ENCODE assay signal across 8 mouse cellular contexts in the genomic region with DNA sequence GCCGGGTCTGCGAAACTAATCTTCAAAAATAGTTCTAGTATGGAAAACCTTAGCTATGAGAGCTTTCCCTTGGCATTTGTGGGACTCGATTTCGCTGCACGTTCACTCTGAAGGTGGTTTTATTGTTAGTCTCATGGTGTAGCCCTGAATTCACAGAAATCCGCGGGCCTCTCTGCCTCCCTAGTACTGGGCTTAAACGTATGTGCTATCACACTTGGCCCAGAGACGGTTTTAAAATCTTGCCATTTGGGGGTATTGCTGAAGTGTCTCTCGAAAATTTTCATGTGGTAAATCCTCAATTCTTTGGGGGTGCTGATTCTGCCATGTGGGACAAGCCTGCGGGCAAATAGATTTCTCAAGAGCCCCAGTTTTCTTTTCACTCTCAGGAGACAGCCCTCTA. TPM values are rescaled to one million over a fixed set of nuclear protein-coding genes. Genes with fewer than 3 reads are reported as not detected.
DNase-seq lines count a peak whose midpoint lies in the region; ATAC-seq and TF ChIP-seq lines count a peak whose summit lies in the region.

No protein-coding gene starts in this region.

- DNase-seq in heart, adult 18-20 months, result no peak
- no peak for DNase-seq in G1E (ENCODE audit: low spot score)
- DNase-seq in liver, embryonic 13.5 days, result peak; percentile 13
- DNase-seq in stomach, postnatal 0 days (ENCODE audit: low spot score), result peak; percentile 19
- no peak for DNase-seq in adrenal gland, adult 18-20 months (ENCODE audit: low spot score in 2 of 2)

- no peaks in the 10 kb centered on the region for H3K9me3 ChIP-seq in heart, embryonic 13.5 days
- no peaks in the 10 kb centered on the region for H3K9me3 ChIP-seq in G1E (replicated peaks)
- no peaks in the 10 kb centered on the region for H3K9me3 ChIP-seq in forebrain, embryonic 13.5 days (replicated peaks)
- no peaks in the 10 kb centered on the region for H3K9me3 ChIP-seq in liver, embryonic 13.5 days (replicated peaks)
- no peaks in the 10 kb centered on the region for H3K9me3 ChIP-seq in stomach, postnatal 0 days (ENCODE audit: control insufficient read depth, low read length)

- peak overlapping the region; percentile 88 for H3K9ac ChIP-seq in heart, embryonic 13.5 days
- H3K9ac ChIP-seq in forebrain, embryonic 13.5 days, result peak overlapping the region; percentile 82
- H3K9ac ChIP-seq in liver, embryonic 13.5 days, result peak overlapping the region; percentile 77
- peak overlapping the region; percentile 83 for H3K9ac ChIP-seq in stomach, postnatal 0 days (ENCODE audit: low read length)

- H3K27ac ChIP-seq in heart, embryonic 13.5 days (replicated peaks), result peak overlapping the region; percentile 56
- H3K27ac ChIP-seq in forebrain, embryonic 13.5 days, result peak overlapping the region; percentile 54; the same call in 1 of the 2 replicates
- peak overlapping the region; percentile 70 for H3K27ac ChIP-seq in liver, embryonic 13.5 days
- peak overlapping the region; percentile 53; the same call in 1 of the 2 replicates for H3K27ac ChIP-seq in stomach, postnatal 0 days (replicated peaks)

- 6% methylated on average over 11 of the region's 11 CpGs for WGBS in heart, embryonic 13.5 days
- WGBS in forebrain, embryonic 13.5 days, result 3% methylated on average over 11 of the region's 11 CpGs
- WGBS in liver, embryonic 13.5 days (ENCODE audit: insufficient replicate concordance), result 3% methylated on average over 11 of the region's 11 CpGs
- 6% methylated on average over 11 of the region's 11 CpGs for WGBS in stomach, postnatal 0 days

- ATAC-seq in heart, embryonic 13.5 days (ENCODE audit: extremely low read depth, insufficient number of reproducible peaks, low FRiP score, low TSS enrichment), result no peak
- no peak for ATAC-seq in G1E (ENCODE audit: extremely low read depth, insufficient number of reproducible peaks, low FRiP score, poor library complexity, severe bottlenecking)
- ATAC-seq in forebrain, embryonic 13.5 days, result no peak
- peak; percentile 51 for ATAC-seq in liver, embryonic 13.5 days (ENCODE audit: low read depth)
- ATAC-seq in stomach, postnatal 0 days (ENCODE audit: low FRiP score, low TSS enrichment), result no peak
- ATAC-seq in monocyte, adult 5-6 weeks (replicated peaks; ENCODE audit: insufficient number of reproducible peaks, low FRiP score, low TSS enrichment, poor library complexity, severe bottlenecking), result no peak

- H3K4me2 ChIP-seq in heart, embryonic 13.5 days, result peak overlapping the region; percentile 81
- peak overlapping the region; percentile 70 for H3K4me2 ChIP-seq in forebrain, embryonic 13.5 days
- peak overlapping the region; percentile 75 for H3K4me2 ChIP-seq in liver, embryonic 13.5 days
- H3K4me2 ChIP-seq in stomach, postnatal 0 days (replicated peaks; ENCODE audit: low read depth), result peak overlapping the region; percentile 77

- peak overlapping the region; percentile 79 for H3K4me3 ChIP-seq in heart, embryonic 13.5 days
- H3K4me3 ChIP-seq in G1E (ENCODE audit: low read depth, low read length), result peak overlapping the region; percentile 75
- peak overlapping the region; percentile 76 for H3K4me3 ChIP-seq in forebrain, embryonic 13.5 days
- H3K4me3 ChIP-seq in liver, embryonic 13.5 days (replicated peaks), result peak overlapping the region; percentile 78
- peak overlapping the region; percentile 73 for H3K4me3 ChIP-seq in stomach, postnatal 0 days (ENCODE audit: low read depth, low read length)

- H3K27me3 ChIP-seq in heart, embryonic 13.5 days (replicated peaks), result no peaks in the 10 kb centered on the region
- no peaks in the 10 kb centered on the region for H3K27me3 ChIP-seq in G1E (ENCODE audit: insufficient read depth, low read length)
- H3K27me3 ChIP-seq in forebrain, embryonic 13.5 days, result no peaks in the 10 kb centered on the region
- H3K27me3 ChIP-seq in liver, embryonic 13.5 days, result no peaks in the 10 kb centered on the region
- no peaks in the 10 kb centered on the region for H3K27me3 ChIP-seq in stomach, postnatal 0 days (ENCODE audit: control insufficient read depth, insufficient read depth, low read length)

- no peaks in the 10 kb centered on the region for H3K36me3 ChIP-seq in heart, embryonic 13.5 days
- H3K36me3 ChIP-seq in G1E (replicated peaks), result peaks cover 8% of the 10 kb centered on the region
- no peaks in the 10 kb centered on the region for H3K36me3 ChIP-seq in forebrain, embryonic 13.5 days (ENCODE audit: poor library complexity, severe bottlenecking)
- no peaks in the 10 kb centered on the region for H3K36me3 ChIP-seq in liver, embryonic 13.5 days
- H3K36me3 ChIP-seq in stomach, postnatal 0 days (ENCODE audit: control insufficient read depth, insufficient read depth, low read length), result no peaks in the 10 kb centered on the region

- TF ChIP-seq CTCF in G1E (IDR thresholded peaks at IDR 0.05; ENCODE audit: low read depth, low read length), result no peak
- no peak for TF ChIP-seq CTCF in stomach, postnatal 0 days (IDR thresholded peaks at IDR 0.05; ENCODE audit: low read depth)

- peaks cover 24% of the 10 kb centered on the region for H3K4me1 ChIP-seq in heart, embryonic 13.5 days
- H3K4me1 ChIP-seq in G1E (ENCODE audit: insufficient read depth, low read depth, low read length), result peaks cover 32% of the 10 kb centered on the region
- peaks cover 32% of the 10 kb centered on the region for H3K4me1 ChIP-seq in forebrain, embryonic 13.5 days
- H3K4me1 ChIP-seq in liver, embryonic 13.5 days (replicated peaks), result peaks cover 36% of the 10 kb centered on the region
- 0 out of 2 replicates have a peak, but pooled peaks cover 4% of the 10 kb centered on the region for H3K4me1 ChIP-seq in stomach, postnatal 0 days (replicated peaks; ENCODE audit: control insufficient read depth, insufficient read depth)

- no peak for TF ChIP-seq EP300 in stomach, postnatal 0 days (optimal IDR thresholded peaks at IDR 0.05)

RNA-seq across cellular contexts. Expression of a gene that starts 0.4 kb away (rescaled TPM):
- polyA plus RNA-seq in heart, embryonic 13.5 days (2015; fragmentation: Nextera tagmentation; extraction: Ambion mirVana), result 14.9 and 16.4 TPM in 2 replicates
- total RNA-seq in heart, adult 18-20 months (2021), result 1 to 10 TPM; 7.6 to 9.4 TPM
- total RNA-seq in G1E (2014; fragmentation: Nextera tagmentation), result 7.8 and 9.3 TPM in 2 replicates
- total RNA-seq in G1E (2017), result 10.7 and 11.0 TPM in 2 replicates
- polyA plus RNA-seq in G1E (2012), result 4.6 and 5.5 TPM in 2 replicates
- 25.8 and 26.8 TPM in 2 replicates for polyA plus RNA-seq in forebrain, embryonic 13.5 days (2015; fragmentation: Nextera tagmentation; extraction: Ambion mirVana)
- polyA plus RNA-seq in liver, embryonic 13.5 days (2015; fragmentation: Nextera tagmentation; extraction: Ambion mirVana), result 7.7 and 9.0 TPM in 2 replicates
- 56.9 and 70.0 TPM in 2 replicates for polyA plus RNA-seq in stomach, postnatal 0 days (2015; fragmentation: Nextera tagmentation; extraction: Ambion mirVana)
- total RNA-seq in monocyte, adult 5-6 weeks (2017), result not detected in 3 replicates
- 10 to 100 TPM; 18.3 to 19.4 TPM for total RNA-seq in adrenal gland, adult 18-20 months (2021)

RNA-seq across cellular contexts. Expression of a gene that starts 3.1 kb away (rescaled TPM):
- 43.2 and 45.1 TPM in 2 replicates for polyA plus RNA-seq in heart, embryonic 13.5 days (2015; fragmentation: Nextera tagmentation; extraction: Ambion mirVana)
- 10 to 100 TPM; 53.2 to 69.3 TPM for total RNA-seq in heart, adult 18-20 months (2021)
- total RNA-seq in G1E (2014; fragmentation: Nextera tagmentation) (10.2 and 12.0 TPM in 2 replicates), G1E (2017) (48.8 and 50.2 TPM in 2 replicates)
- 106 and 136 TPM in 2 replicates for polyA plus RNA-seq in G1E (2012)
- polyA plus RNA-seq in forebrain, embryonic 13.5 days (2015; fragmentation: Nextera tagmentation; extraction: Ambion mirVana), result 35.1 and 35.7 TPM in 2 replicates
- polyA plus RNA-seq in liver, embryonic 13.5 days (2015; fragmentation: Nextera tagmentation; extraction: Ambion mirVana), result 27.1 and 27.3 TPM in 2 replicates
- 60.2 and 66.5 TPM in 2 replicates for polyA plus RNA-seq in stomach, postnatal 0 days (2015; fragmentation: Nextera tagmentation; extraction: Ambion mirVana)
- total RNA-seq in monocyte, adult 5-6 weeks (2017), result 6.4 to 10.0 TPM (median 7.1 TPM) in 3 replicates
- total RNA-seq in adrenal gland, adult 18-20 months (2021), result 100 to 1,000 TPM in 1 of 2 experiments, 10 to 100 TPM in 1; 75.4 to 115 TPM

RNA-seq across cellular contexts. Expression of a gene that starts 42.5 kb away (rescaled TPM):
- 40.6 and 43.4 TPM in 2 replicates for polyA plus RNA-seq in heart, embryonic 13.5 days (2015; fragmentation: Nextera tagmentation; extraction: Ambion mirVana)
- total RNA-seq in heart, adult 18-20 months (2021), result under 1 TPM; 0.22 to 0.44 TPM
- total RNA-seq in G1E (2014; fragmentation: Nextera tagmentation) (117 and 119 TPM in 2 replicates), G1E (2017) (117 and 127 TPM in 2 replicates)
- 6.7 and 9.6 TPM in 2 replicates for polyA plus RNA-seq in G1E (2012)
- 52.2 and 58.3 TPM in 2 replicates for polyA plus RNA-seq in forebrain, embryonic 13.5 days (2015; fragmentation: Nextera tagmentation; extraction: Ambion mirVana)
- 35.4 and 47.9 TPM in 2 replicates for polyA plus RNA-seq in liver, embryonic 13.5 days (2015; fragmentation: Nextera tagmentation; extraction: Ambion mirVana)
- 5.3 and 6.5 TPM in 2 replicates for polyA plus RNA-seq in stomach, postnatal 0 days (2015; fragmentation: Nextera tagmentation; extraction: Ambion mirVana)
- total RNA-seq in monocyte, adult 5-6 weeks (2017), result 0.32 to 2.3 TPM (median 0.68 TPM) in 3 replicates
- total RNA-seq in adrenal gland, adult 18-20 months (2021), result under 1 TPM; 0.35 to 0.53 TPM

RNA-seq across cellular contexts. Expression of a gene that starts 49.5 kb away (rescaled TPM):
- 0.11 and 0.12 TPM in 2 replicates for polyA plus RNA-seq in heart, embryonic 13.5 days (2015; fragmentation: Nextera tagmentation; extraction: Ambion mirVana)
- not detected for total RNA-seq in heart, adult 18-20 months (2021)
- total RNA-seq in G1E (2014; fragmentation: Nextera tagmentation), result 0.78 TPM in 1 of 2 replicates, not detected in the other
- total RNA-seq in G1E (2017), result 0.05 and 0.35 TPM in 2 replicates
- 0.05 and 0.06 TPM in 2 replicates for polyA plus RNA-seq in G1E (2012)
- polyA plus RNA-seq in forebrain, embryonic 13.5 days (2015; fragmentation: Nextera tagmentation; extraction: Ambion mirVana), result not detected in 2 replicates
- polyA plus RNA-seq in liver, embryonic 13.5 days (2015; fragmentation: Nextera tagmentation; extraction: Ambion mirVana), result not detected in 2 replicates
- polyA plus RNA-seq in stomach, postnatal 0 days (2015; fragmentation: Nextera tagmentation; extraction: Ambion mirVana), result 0.13 and 0.17 TPM in 2 replicates
- not detected in 3 replicates for total RNA-seq in monocyte, adult 5-6 weeks (2017)
- 1 to 10 TPM in 1 of 2 experiments, under 1 TPM in 1; 0.38 to 1.2 TPM for total RNA-seq in adrenal gland, adult 18-20 months (2021)

RNA-seq across cellular contexts. Expression of a gene that starts 59.4 kb away (rescaled TPM):
- 5.4 and 5.9 TPM in 2 replicates for polyA plus RNA-seq in heart, embryonic 13.5 days (2015; fragmentation: Nextera tagmentation; extraction: Ambion mirVana)
- total RNA-seq in heart, adult 18-20 months (2021), result 1 to 10 TPM; 6.7 to 7.0 TPM
- not detected in 2 replicates for total RNA-seq in G1E (2014; fragmentation: Nextera tagmentation)
- not detected in 2 replicates for total RNA-seq in G1E (2017)
- not detected in 2 replicates for polyA plus RNA-seq in G1E (2012)
- polyA plus RNA-seq in forebrain, embryonic 13.5 days (2015; fragmentation: Nextera tagmentation; extraction: Ambion mirVana), result 0.34 and 0.79 TPM in 2 replicates
- polyA plus RNA-seq in liver, embryonic 13.5 days (2015; fragmentation: Nextera tagmentation; extraction: Ambion mirVana), result 0.06 and 0.12 TPM in 2 replicates
- 49.8 and 57.5 TPM in 2 replicates for polyA plus RNA-seq in stomach, postnatal 0 days (2015; fragmentation: Nextera tagmentation; extraction: Ambion mirVana)
- total RNA-seq in monocyte, adult 5-6 weeks (2017), result not detected in 3 replicates
- total RNA-seq in adrenal gland, adult 18-20 months (2021), result 1 to 10 TPM; 1.2 to 5.9 TPM

Comparison
In these comparisons a context has a peak if more than half of its experiments do, and no peak if none do; other contexts are left out.
1. DNase-seq: peak in liver, embryonic 13.5 days (single experiment) and stomach, postnatal 0 days (single experiment); none in heart, adult 18-20 months (0 of 2), G1E (single experiment) and adrenal gland, adult 18-20 months (0 of 2).
2. Peak in every context shown above with its lines, with median percentiles within 50 percentile points of each other: H3K27ac ChIP-seq, H3K4me2 ChIP-seq, H3K4me3 ChIP-seq and H3K9ac ChIP-seq.